Mouse (Mus musculus) ovary, adult 2 months (tissue): ENCODE data around the gene Taok1. TPM values are rescaled to one million over a fixed set of nuclear protein-coding genes. Genes with fewer than 3 reads are reported as not detected.

ENCODE experiments used
- polyA plus RNA-seq: library from polyadenylated mRNA; depleted of rRNA; stranded (reverse); fragments of >200 nt; gene quantifications from 2 replicates; pipeline ENCODE4 v1.2.3, GENCODE M21; 2012; rRNA removed

Gene Taok1
- polyA plus RNA-seq = 3.0 TPM in 2 replicates

DNA sequence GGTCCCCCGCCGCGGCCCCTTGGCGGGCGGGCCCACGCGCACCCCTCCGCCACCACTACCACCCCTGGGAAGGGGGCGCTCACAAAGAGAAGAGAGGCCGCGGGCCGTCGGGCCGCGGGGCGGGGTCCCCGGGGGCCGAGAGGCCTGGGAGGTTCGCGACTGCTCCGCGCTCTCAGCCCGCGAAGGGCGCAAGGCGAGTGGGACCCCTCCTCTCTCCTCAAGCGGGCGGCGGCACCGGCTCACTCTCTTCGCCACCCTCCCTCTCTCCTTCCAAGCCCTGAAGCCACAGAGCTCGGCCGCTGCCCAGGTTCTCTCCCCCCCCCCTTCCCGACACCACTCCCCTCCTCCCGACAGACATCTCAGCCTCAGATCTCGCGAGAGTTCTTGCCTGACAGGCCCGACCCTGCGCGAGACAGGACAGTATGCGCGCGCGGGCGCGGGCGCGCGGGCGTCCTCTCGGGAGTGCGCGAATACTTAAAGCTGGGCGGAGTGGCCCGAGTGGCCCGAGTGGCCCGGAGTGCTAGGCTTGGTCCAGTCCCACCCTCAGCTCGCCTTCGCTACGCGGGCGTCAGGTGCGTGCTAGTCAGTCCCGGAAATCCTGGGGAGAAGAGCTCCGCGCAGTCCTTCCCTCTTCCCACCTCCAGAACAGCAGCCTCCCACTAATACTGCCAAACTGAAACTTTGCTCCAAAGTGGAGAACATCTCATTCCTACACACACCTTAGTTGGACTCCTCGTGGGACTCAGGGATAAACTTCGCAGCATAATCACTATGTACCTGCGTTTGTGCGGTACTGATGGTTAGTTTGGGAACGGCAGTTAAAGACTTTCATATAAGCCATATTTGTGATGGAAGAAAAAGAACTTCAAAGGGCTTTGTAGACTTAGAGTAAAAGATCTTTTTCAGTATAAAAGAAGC is at the start of gene Taok1:
Gene Taok1 (minus strand): TSS at position 278 of the 918 bp plus-strand sequence.

DNA sequence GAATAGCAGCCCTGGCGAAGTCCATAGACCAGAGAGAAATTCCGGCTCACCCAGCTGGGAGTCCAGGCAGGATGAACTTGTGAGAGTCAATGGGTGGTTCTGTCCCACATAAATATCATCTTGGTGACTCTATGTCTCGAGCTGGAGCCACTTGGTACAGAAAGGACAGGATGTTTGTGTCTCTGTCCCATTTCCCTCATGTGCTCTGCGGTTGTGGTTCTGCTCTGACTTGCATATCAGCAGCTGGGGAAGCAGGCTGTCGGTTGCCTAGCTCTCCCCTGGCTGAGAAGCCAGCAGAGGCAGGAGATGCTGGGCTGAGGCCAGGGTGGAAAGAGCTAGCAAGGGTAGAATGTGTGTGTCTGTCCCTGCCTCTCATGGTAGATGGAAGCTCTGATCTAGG is 88.6 kb downstream of the Taok1 start, which contains the start of gene Gm10392:
Gene Gm10392 (minus strand): TSS at position 156 of the 400 bp plus-strand sequence.

DNA sequence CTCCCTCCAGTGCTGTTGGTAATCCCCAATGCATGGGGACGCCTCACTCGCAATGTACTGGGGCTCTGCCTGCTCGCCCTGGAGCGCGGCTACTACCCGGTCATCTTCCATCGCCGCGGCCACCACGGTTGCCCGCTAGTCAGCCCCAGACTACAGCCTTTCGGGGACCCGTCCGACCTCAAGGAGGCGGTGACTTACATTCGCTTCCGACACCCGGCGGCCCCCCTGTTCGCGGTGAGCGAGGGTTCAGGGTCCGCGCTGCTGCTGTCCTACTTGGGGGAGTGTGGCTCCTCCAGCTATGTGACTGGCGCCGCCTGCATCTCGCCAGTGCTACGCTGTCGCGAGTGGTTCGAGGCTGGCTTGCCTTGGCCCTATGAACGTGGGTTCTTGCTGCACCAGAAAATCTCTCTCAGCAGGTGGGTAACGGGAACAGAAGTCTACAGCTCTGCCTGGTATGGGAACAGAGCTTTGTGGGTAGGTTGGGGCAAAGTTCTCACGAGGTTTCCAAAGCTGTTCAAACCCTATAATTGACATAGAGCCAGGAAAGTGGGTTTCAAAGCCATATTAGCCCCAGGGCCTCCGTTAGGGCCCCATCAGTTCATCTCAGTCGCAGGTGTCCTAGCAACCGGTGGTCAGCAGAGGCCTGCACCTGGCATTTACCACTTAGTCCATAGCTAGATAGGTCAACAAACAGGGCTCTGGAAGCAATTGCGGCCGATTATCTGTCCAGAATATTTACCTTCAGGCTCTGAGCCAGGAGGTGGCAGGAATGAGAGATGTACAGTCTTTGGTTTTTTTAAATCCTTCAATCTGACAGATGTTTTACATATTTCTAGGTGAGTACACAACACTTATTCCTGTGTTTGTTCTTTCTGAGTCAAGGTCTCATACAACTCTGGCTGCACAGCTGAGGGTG is 91.7 kb downstream of the Taok1 start, which contains the start of gene Trp53i13:
Gene Trp53i13 (minus strand): TSS at position 344 of the 916 bp plus-strand sequence.

DNA sequence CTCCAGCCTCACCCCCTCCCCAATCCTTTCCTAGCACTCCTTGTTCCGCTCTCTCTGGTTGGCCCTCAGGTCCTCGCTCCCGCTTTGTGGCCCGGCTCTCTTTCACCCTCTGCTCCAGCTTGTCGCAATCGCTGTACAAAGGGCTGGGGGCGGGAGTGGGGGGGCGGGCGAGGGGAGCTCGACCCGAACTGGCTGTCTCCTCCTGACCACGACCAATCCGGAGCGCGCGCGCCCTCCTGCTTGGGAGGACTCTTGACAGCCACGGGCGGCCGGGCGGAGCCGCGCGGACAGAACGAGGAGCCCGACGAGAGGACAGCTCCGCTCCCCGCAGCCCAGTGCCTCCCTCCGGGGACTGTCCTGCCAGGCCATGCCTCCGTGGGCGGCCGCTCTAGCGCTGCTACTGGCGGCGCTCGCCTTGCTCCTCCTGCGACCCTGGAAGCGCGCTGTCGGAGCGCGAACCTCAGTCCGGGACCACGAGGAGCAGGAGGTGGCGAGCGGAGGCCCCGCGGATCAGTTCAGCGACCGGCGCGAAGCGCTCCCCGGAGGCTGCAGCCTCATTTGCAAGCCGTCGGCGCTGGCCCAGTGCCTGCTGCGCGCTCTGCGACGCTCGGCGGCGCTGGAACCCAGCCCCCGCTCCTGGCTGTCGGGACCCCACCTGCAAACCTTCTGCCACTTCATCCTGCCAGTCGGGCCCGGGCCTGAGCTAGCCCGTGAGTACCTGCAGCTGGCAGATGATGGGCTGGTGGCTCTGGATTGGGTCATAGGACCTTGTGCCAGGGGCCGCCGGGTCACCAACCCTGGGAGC is 92.6 kb downstream of the Taok1 start, which contains the start of gene Abhd15:
Gene Abhd15 (plus strand): TSS at position 290 of the 805 bp plus-strand sequence.

DNA sequence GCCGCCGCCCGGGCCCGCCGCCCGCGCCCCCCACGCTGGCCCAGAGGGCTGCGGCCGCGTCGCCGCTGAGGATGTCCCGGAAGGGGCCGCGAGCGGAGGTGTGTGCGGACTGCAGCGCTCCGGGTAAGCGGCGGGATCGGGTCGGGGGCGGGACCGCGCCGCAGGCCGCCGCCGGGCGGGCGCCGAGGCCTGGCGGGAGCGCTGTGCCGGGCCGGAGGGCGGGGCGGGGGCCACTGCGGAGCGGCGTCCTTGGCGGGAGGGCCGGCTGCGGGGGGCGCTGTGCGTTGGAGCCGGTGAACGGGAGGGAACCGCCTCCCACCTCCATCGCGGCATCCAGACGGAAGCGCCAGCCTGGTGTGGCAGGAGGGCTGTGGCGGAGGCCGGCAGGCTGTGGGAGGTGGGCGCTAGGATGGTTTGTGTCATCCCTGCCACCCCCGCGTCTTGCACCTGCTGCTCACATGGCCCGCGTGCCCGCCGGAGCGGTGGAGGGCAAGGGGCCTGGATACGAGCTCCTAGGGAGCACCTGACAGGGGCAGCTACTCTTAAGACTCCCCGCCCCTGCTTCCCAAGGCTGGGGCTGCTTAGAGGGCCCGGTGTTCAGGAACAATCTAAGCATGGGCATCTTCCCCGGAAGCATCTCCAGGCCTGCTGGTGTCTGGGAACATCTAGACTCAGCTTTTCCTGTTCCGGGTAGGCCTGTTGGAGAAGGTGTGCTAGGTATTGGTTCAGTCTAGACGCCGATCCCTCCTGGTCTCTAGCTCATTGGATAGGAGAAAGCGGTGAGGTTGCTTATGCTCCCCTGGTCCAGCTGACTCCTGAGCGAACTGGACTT is 113.9 kb downstream of the Taok1 start, which contains the start of gene Git1:
Gene Git1 (plus strand): TSS at position 51 of the 832 bp plus-strand sequence.

DNA sequence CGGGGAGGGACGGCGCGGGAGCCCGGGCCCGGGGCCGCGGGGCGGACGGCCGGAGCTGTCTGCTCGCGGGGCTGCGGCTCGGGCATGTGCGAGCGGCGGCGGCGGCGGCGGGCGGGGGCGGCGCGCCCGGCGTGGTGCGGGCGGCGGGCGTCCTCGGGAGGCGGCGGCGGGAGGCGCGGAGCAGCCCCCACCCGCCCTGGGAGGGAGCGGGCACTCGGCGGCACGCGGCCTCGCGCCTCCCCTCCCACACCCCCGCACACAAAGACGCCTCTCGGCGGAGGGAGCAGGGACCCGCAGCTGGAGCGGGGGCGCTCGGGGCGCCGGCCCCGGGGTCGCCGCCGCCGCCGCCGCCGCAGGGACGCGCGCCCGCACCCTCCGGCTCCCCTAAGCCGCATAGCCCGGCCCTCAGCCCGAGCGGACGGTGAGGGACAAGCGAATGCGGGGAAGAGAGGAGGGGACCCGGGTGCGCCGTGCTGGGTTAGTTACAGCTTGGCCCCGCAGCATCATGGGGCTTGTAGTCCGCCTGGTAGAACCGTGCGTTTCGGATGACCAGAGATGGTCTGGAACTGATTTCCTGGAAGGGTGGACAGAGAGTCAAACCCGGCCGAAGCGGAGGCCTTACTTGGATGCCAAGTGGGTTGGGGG is 117.9 kb downstream of the Taok1 start, which contains the start of gene Ankrd13b:
Gene Ankrd13b (minus strand): TSS at position 88 of the 645 bp plus-strand sequence.

Other genes with a start within 250 kb of the Taok1 start
- gene Coro6, start 145.4 kb downstream of the Taok1 start, polyA plus RNA-seq = 11.3 and 11.7 TPM in 2 replicates
- gene Ankrd13b, start 118.1 kb downstream of the Taok1 start, polyA plus RNA-seq = 65.5 and 67.8 TPM in 2 replicates
- 97.9 and 102 TPM in 2 replicates for gene Git1, start 114.3 kb downstream of the Taok1 start, polyA plus RNA-seq
- gene Abhd15, start 92.7 kb downstream of the Taok1 start, polyA plus RNA-seq = 9.2 and 9.3 TPM in 2 replicates
- gene Trp53i13, start 91.8 kb downstream of the Taok1 start, polyA plus RNA-seq = 44.6 and 46.7 TPM in 2 replicates
- not detected in 2 replicates for gene Gm10392, start 88.6 kb downstream of the Taok1 start, polyA plus RNA-seq
- 17.6 and 27.2 TPM in 2 replicates for gene Nufip2, start 78.3 kb upstream of the Taok1 start, polyA plus RNA-seq
- gene Cryba1, start 117.5 kb upstream of the Taok1 start, polyA plus RNA-seq = not detected in 2 replicates
- 56.8 and 61.5 TPM in 2 replicates for gene Myo18a, start 155.4 kb upstream of the Taok1 start, polyA plus RNA-seq
- gene Gm10277, start 179.9 kb upstream of the Taok1 start, polyA plus RNA-seq = not detected in 2 replicates